Mouse (Mus musculus) intestine, postnatal 0 days (tissue): ENCODE measurements around the gene Plekhb1. TPM values are rescaled to one million over a fixed set of nuclear protein-coding genes. Genes with fewer than 3 reads are reported as not detected.

ENCODE experiments used
- ATAC-seq: fragments of 200-750 bp; cut with Nextera tagmentation; 2 replicates; pipeline ENCODE4 v1.8.0; 2017; ENCODE audit warnings: mild to moderate bottlenecking, moderate TSS enrichment, moderate library complexity
- H3K27ac ChIP-seq: fragments of 300-500 bp; sonication (generic); 2 replicates; pipeline ENCODE4 v1.5.1; 2014; ENCODE audit warnings: mild to moderate bottlenecking, low read depth, low read length, moderate library complexity
- H3K27me3 ChIP-seq: fragments of 300-500 bp; sonication (generic); replicated peaks from 2 replicates; pipeline ENCODE4 v1.6.1; 2014; ENCODE audit warnings: low read length, mixed read lengths; ENCODE audit not compliant: control insufficient read depth, insufficient read depth
- H3K36me3 ChIP-seq: fragments of 300-500 bp; sonication (generic); 2 replicates; pipeline ENCODE4 v1.6.1; 2014; ENCODE audit warnings: mild to moderate bottlenecking, moderate library complexity; ENCODE audit not compliant: control insufficient read depth, insufficient read depth
- H3K4me1 ChIP-seq: fragments of 300-500 bp; sonication (generic); replicated peaks from 2 replicates; pipeline ENCODE4 v1.6.1; 2014; ENCODE audit warnings: antibody characterized with exemption, low read length, mixed read lengths; ENCODE audit not compliant: control insufficient read depth, insufficient read depth
- H3K4me2 ChIP-seq: fragments of 300-500 bp; sonication (generic); replicated peaks from 2 replicates; pipeline ENCODE4 v1.6.1; 2014; ENCODE audit warnings: low read depth, mild to moderate bottlenecking, moderate library complexity
- H3K4me3 ChIP-seq: fragments of 300-500 bp; sonication (generic); 2 replicates; pipeline ENCODE4 v1.5.1; 2014; ENCODE audit warnings: low read depth, low read length
- H3K9ac ChIP-seq: fragments of 300-500 bp; sonication (generic); 2 replicates; pipeline ENCODE4 v1.6.1; 2014; ENCODE audit warnings: mild to moderate bottlenecking, low read depth, low read length
- H3K9me3 ChIP-seq: fragments of 300-500 bp; sonication (generic); 2 replicates; pipeline ENCODE4 v1.6.1; 2016; ENCODE audit warnings: mixed run types; ENCODE audit not compliant: control insufficient read depth
- CTCF ChIP-seq: sonication (generic); IDR thresholded peaks from 2 replicates; pipeline ENCODE4 v1.5.1; 2016; ENCODE audit warnings: low read depth, mild to moderate bottlenecking, control low read depth, antibody characterized with exemption, moderate library complexity
- WGBS: fragments of 180-500 bp; shearing (Covaris S2); extraction: QIAGEN DNeasy Blood & Tissue Kit; methylation state at CpG from one replicate; pipeline ENCODE4 v1.1.7; 2014; 5-methylcytosine and 5-hydroxymethylcytosine counted together
- polyA plus RNA-seq: library from polyadenylated mRNA; unstranded; fragments of >200 nt; fragmentation: Nextera tagmentation; extraction: Ambion mirVana; gene quantifications from 2 replicates; pipeline ENCODE4 v1.2.1, GENCODE M21; 2015

Plekhb1 gene
- 12.9 and 14.6 TPM in 2 replicates for polyA plus RNA-seq

- no peak for ATAC-seq
- H3K4me3 ChIP-seq: no peak within 1 kb of the TSS
- no peak within 1 kb of the TSS; the same call in 1 of the 2 replicates for H3K27ac ChIP-seq
- no peaks in the 10 kb centered on the region for H3K9me3 ChIP-seq
- H3K9ac ChIP-seq: no peak within 1 kb of the TSS
- no peaks in the 10 kb centered on the region for H3K27me3 ChIP-seq
- H3K4me2 ChIP-seq: peak within 1 kb of the TSS; percentile 32; the same call in 1 of the 2 replicates
- H3K4me1 ChIP-seq: 0 out of 2 replicates have a peak, but pooled peaks cover 3% of the 10 kb centered on the region
- WGBS: 75% methylated on average over 8 of the region's 8 CpGs
- no peak for TF ChIP-seq CTCF
- H3K36me3 ChIP-seq: no peaks in the 10 kb centered on the region
These were observed at the start of gene Plekhb1 for GRCm38 (mm10) chr7:100662231-100662630. Gene Plekhb1, minus strand, starts transcription at chr7:100662414.

- 1% methylated on average over 21 of the region's 23 CpGs for WGBS
- Histone ChIP-seq H3K27ac (peak overlapping the region; percentile 76), H3K4me2 (peak overlapping the region; percentile 89), H3K36me3 (no peaks in the 10 kb centered on the region), H3K9ac (peak overlapping the region; percentile 85), H3K9me3 (no peaks in the 10 kb centered on the region), H3K4me3 (peak overlapping the region; percentile 85), H3K27me3 (no peaks in the 10 kb centered on the region), H3K4me1 (0 out of 2 replicates have a peak, but pooled peaks cover 6% of the 10 kb centered on the region)
- ATAC-seq: no peak
- TF ChIP-seq CTCF: no peak
These were observed 44.8 kb upstream of the Plekhb1 start for GRCm38 (mm10) chr7:100706883-100707480.

- WGBS: under 1% methylated on average over 33 of the region's 37 CpGs
- Histone ChIP-seq H3K27me3 (no peaks in the 10 kb centered on the region), H3K4me3 (peak within 1 kb of the TSS; percentile 85), H3K4me2 (peak within 1 kb of the TSS; percentile 89), H3K4me1 (0 out of 2 replicates have a peak, but pooled peaks cover 6% of the 10 kb centered on the region), H3K36me3 (no peaks in the 10 kb centered on the region), H3K9me3 (no peaks in the 10 kb centered on the region), H3K27ac (peak within 1 kb of the TSS; percentile 76), H3K9ac (peak within 1 kb of the TSS; percentile 85)
- ATAC-seq: peak; percentile 99
- peak; percentile 50 for TF ChIP-seq CTCF
These were observed 44.1 kb upstream of the Plekhb1 start, which contains the start of gene Fam168a for GRCm38 (mm10) chr7:100706143-100706841. Gene Fam168a, plus strand, starts transcription at chr7:100706635.

DNA sequence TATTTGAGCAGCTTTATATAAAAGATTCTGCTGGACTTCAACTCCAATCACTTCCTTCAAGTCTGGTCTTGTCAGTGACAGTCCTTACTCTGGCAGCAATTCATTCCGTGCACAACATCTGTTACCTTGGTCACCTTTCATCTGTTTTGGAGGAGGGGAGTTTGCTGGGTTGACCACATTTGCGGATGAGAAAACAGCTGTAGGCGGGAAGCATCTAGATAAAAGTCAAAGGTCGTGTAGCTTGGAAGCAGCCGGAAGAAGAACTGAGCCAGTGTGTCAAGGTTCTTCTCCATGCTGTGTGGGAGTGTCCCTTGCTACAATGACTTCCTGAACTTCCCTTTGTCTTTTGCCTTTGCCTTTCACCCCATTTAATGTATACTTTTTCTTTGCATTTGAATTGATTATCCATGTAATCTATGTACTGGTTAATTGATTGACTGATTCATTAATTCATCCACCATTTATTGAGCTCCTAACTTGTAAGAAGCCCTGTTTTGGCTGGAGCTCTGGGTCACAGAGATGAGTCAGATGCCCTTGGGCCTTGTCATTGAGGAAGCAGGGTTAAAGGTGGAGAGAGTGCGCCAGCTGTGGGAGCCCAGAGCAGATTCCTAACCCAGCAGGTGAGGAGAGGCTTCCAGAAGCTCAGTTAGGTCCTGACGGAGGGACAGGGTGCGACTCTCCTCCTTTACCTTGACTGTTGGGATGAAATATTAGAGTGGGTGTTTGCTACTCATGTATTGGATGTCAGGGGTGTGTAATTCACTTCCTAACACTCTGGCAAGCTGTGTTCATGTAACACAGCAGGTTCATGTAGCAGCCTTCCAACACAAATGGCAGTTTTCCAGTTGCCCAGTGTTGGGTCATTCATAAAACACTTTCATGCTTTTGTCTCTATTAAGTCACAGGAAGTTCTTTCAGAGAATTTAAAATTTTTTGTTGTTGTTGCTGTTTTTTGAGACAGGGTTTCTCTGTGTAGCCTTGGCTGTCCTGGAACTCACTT is 37.9 kb upstream of the Plekhb1 start:
- WGBS: 51% methylated on average over 8 of the region's 8 CpGs

DNA sequence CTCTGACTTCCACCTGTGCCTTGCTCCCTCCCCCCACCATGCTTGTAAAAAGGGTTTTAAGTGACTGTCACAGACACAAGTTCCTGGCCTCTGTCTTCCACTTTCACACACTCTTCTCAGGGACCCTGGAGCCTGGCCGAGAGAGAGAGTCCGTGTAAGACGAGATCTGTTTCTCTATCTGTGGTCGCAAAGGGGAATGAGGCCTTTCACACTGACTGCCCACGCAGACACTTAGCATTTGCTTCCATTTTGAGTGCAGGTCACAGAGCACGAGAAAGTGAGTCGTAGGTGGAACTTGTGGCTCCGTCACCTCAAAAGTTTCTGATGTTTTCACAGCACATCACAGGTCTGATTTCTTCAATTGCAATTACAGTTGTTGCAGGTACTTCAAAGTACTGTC is 31.0 kb upstream of the Plekhb1 start:
- no peak overlapping the region for H3K27ac ChIP-seq

More for the DNA sequence above, 37.9 kb upstream of the Plekhb1 start:
- Histone ChIP-seq H3K4me1 (no peaks in the 10 kb centered on the region), H3K9ac (no peak overlapping the region), H3K36me3 (no peaks in the 10 kb centered on the region), H3K4me2 (no peak overlapping the region), H3K4me3 (no peak overlapping the region), H3K27ac (no peak overlapping the region), H3K27me3 (no peaks in the 10 kb centered on the region), H3K9me3 (no peaks in the 10 kb centered on the region)
- TF ChIP-seq CTCF: no peak
- ATAC-seq: no peak

More for the DNA sequence above, 31.0 kb upstream of the Plekhb1 start:
- Histone ChIP-seq H3K4me1 (no peaks in the 10 kb centered on the region), H3K36me3 (no peaks in the 10 kb centered on the region), H3K9ac (no peak overlapping the region), H3K4me3 (no peak overlapping the region), H3K27me3 (no peaks in the 10 kb centered on the region), H3K4me2 (no peak overlapping the region), H3K9me3 (no peaks in the 10 kb centered on the region)
- no peak for ATAC-seq
- no peak for TF ChIP-seq CTCF
- WGBS: 75% methylated on average over 8 of the region's 8 CpGs
